Mouse (Mus musculus) neural tube, embryonic 10.5 days (tissue): ENCODE measurements at regions not wholly inside any gene's neighbourhood (a gene's known extent, or its start where the extent isn't known, plus 50 kb on each side); places are given as distances from the start of the nearest gene placed in this dataset.
"Not testable (repeated sequence)": the region's sequence is repeated elsewhere in the genome, so short reads cannot be mapped to it uniquely, and the experiment has no call there.

Experiments
- DNase-seq: peaks from one replicate; pipeline ENCODE4 v3.0.0-alpha.2; 2017; ENCODE audit warnings: low spot score; ENCODE audit errors: extremely low spot score

DNA sequence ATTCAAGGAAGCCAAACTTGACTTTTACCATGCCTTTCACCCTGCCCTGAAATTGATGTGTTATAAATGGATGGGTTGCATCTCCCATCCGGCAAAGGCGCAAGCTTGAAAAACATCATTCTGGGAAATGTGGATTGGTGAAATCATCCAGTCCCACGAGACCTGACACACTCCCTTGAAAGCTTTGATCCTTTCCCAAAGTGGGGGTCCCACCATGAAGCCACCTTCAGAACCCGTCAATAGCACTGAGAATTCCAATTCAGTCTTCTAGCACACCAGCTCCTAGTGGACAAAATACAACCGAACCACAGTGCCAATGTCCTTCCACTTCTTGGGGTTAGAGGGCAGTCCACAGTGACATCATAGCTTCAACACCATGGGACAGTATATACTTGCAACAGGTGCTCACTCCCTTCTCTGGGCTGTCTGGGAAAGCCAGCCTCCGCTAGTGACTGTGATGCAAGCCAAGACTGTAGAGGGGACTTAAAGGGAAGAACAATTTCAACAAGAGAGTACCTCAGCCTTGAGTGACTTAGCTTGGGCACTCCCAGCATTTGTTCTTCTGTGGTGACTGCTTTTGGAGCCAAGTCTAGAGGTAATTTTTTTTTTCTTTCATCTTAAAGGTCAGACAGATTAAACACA lies 126.6 kb upstream of the Gmds start:
- DNase-seq: no peak

DNA sequence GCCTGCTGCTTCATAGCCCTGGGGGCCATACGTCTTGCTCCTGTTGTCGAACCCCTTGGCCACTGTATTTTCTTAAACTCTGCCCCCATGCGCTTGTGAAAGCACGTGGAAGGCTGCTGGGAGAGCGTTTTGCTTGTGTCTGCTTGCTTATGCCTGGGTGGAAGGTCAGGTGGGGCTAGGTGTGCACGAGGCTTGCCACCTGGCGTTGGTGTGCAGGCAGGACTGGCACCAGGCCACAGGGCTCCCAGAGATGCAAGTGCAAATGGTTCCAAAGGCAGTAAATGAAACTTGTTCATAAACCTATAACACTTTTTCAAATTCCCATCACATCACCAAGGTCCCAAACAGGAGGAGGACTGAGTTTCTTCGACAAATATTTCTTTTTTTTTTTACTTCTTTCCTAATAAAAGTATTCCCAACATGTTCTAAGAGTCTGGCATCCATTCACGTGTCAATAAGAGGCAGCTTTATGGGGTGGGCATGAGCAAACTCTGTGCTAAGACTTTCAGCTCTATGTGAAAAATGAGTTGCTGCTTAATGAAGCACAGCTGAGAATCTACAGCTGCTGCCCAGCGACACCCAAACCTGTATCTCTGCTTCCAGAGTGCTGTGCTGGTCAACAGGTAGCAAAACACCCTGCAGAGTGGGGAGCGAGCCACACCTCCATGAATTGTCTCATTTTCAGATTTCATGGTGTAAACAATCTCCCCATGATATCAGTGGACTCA lies 116.0 kb upstream of the Gmds start:
- DNase-seq: no peak

GRCm38 (mm10) chr13:32449710-32450417 lies 111.3 kb upstream of the Gmds start:
- DNase-seq: peak; percentile 51

GRCm38 (mm10) chr13:32444531-32444930 lies 106.0 kb upstream of the Gmds start:
- DNase-seq: no peak

GRCm38 (mm10) chr13:32442025-32442424 lies 103.5 kb upstream of the Gmds start:
- DNase-seq: no peak

GRCm38 (mm10) chr13:32435136-32435535 lies 96.6 kb upstream of the Gmds start:
- DNase-seq: no peak

DNA sequence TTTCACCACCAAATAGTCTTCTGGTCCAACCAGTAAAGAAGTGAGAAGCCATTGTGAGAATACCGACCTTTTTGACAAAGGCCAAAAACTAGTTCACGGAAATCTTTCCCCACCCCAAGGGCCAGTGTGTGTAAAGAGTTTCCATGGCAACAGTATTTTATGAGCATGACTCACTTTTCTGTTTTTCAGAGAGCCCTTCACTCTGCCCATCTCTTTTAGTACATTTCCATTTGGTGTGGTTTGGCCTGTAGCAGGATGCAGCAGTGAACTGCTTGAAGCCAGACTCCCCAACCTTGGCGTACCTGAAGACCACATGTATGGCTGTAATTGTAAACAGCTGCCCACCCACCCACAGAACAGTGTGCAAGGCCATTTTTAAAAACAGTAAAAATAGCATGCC lies 89.9 kb upstream of the Gmds start:
- no peak for DNase-seq

- DNase-seq: no peak
Observed at GRCm38 (mm10) chr13:32426906-32427305, 88.4 kb upstream of the Gmds start.

- no peak for DNase-seq
Observed at GRCm38 (mm10) chr13:32426199-32426598, 87.7 kb upstream of the Gmds start.

GRCm38 (mm10) chr13:32424543-32424942 lies 86.0 kb upstream of the Gmds start:
- not testable (repeated sequence) for DNase-seq

- DNase-seq: no peak
Observed at GRCm38 (mm10) chr13:32422485-32422884, 83.9 kb upstream of the Gmds start.

DNA sequence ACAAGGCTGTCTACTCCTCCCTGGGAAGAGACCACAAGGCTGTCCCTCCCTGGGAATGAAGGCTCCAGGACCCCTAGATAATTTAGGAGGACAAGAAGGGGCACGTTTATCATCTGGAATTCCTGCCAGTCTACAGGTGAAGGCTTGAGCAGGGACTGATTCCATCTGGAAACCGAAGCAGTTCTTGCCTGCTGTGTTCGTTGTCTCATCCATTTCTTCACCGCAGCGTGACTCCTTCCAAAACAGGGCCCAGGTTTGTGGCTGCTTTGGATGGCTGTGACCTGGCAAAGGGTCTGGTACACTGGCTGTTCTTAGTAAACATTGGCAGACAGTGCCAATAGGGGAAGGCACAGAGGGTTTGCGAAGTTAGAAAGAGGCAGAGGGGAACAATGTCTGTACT lies 80.8 kb upstream of the Gmds start:
- DNase-seq: no peak

- DNase-seq: no peak
Observed at GRCm38 (mm10) chr13:32418655-32419054, 80.1 kb upstream of the Gmds start.

DNA sequence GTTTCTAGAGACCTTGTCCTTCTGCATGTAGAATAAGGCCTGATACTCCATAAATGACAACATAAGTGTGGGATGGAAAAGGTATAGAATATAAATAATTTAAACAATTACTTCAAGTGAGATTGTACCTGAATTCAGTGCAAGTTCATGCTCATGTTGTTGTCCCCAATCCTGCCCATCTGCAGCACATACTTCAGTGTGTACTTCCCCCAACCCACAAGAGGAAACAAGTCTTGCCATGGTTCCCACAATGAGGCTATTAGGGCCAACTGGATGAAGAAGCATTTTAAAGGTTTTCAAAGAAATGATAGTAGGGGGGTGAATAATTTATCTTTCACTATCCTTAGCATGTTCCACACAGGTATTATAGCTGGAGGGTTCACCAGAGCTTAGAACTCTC lies 79.4 kb upstream of the Gmds start:
- no peak for DNase-seq

GRCm38 (mm10) chr13:32411287-32411935 lies 72.9 kb upstream of the Gmds start:
- DNase-seq: peak; percentile 66

GRCm38 (mm10) chr13:32410065-32410464 lies 71.5 kb upstream of the Gmds start:
- no peak for DNase-seq

GRCm38 (mm10) chr13:32398616-32399015 lies 60.1 kb upstream of the Gmds start:
- DNase-seq: no peak
